Mouse (Mus musculus): ENCODE data around the gene Olfr263. TPM values are rescaled to one million over a fixed set of nuclear protein-coding genes. Genes with fewer than 3 reads are reported as not detected.

The Olfr263 gene
- polyA plus RNA-seq, 1 experiment from 2014 or later: not detected

DNA sequence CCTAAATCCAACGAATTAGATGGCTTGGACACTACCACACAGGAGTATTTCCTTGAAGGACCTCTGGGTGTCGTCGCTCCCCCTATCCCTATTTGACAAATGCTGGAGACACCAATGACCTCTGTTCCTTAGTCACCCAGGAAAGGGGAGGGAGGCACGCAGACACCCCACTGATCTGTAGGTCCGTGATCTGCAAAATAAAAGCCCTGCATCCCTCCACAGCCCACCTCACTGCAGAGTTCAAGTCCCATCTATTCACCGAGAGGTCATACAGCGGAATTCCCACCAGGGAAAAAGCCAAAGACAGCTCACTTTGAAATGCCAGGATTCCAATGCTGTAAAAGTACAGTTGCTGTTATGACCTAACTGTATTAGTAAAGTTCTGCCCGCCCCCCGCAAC, 28.6 kb downstream of the Olfr263 start:
- H3K4me1 ChIP-seq (replicated peaks; ENCODE audit: control insufficient read depth, insufficient read depth, low read length): no peaks in the 10 kb centered on the region
- H3K4me2 ChIP-seq (replicated peaks; ENCODE audit: low read depth, low read length): peak overlapping the region; percentile 86
- H3K9ac ChIP-seq (ENCODE audit: low read depth, low read length): no peak overlapping the region
- ATAC-seq (ENCODE audit: low FRiP score) (no peak), DNase-seq (ENCODE audit: low spot score) (no peak)
- H3K4me3 ChIP-seq (ENCODE audit: low read depth, low read length): 0 out of 2 replicates have a peak overlapping the region, but pooled peaks have one; percentile 46
- H3K27ac ChIP-seq (ENCODE audit: low read depth, low read length): no peak overlapping the region
- no peaks in the 10 kb centered on the region for H3K36me3 ChIP-seq (ENCODE audit: control insufficient read depth, insufficient read depth, low read length)
- 8% methylated on average over 9 of the region's 9 CpGs for WGBS
- no peaks in the 10 kb centered on the region for H3K27me3 ChIP-seq (ENCODE audit: control insufficient read depth, insufficient read depth, low read length)
- no peaks in the 10 kb centered on the region for H3K9me3 ChIP-seq (ENCODE audit: control insufficient read depth, low read length)

DNA sequence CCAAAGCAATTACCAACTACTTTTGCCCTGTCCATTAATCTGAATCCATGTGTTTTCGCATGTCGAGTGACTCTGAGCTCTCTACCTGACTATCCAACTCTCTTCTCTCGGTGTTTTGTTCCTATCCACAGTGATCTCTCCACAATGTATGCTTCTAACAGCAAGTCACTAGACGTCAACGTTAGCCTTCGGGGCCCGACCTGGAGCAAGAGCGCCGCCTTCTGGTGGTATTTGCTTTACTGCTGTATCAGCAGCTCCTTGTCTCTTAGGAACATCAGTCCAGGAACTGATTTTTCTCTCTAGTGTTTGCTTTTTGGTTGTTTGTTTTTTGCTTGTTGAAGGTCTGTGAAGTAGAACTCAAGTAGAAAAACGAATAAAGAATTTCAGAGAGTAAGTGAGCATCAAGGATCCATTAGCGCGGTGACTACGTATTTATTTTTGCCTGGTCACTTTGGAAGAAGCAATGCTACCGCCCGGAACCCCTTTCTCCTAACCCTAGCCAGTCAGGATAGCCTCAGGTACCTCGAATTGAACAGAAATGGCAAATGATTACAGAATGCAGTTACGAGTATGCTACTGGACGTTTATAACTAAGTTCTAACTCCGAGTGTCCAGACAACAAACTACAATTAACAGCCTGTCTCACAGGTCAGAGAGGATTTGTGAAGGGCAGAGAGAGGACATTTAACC, 29.5 kb downstream of the Olfr263 start:
- ATAC-seq (ENCODE audit: low FRiP score) (peak; percentile 33), DNase-seq (ENCODE audit: low spot score) (peak; percentile 93)
- peak overlapping the region; percentile 86 for H3K4me2 ChIP-seq (replicated peaks; ENCODE audit: low read depth, low read length)
- no peaks in the 10 kb centered on the region for H3K36me3 ChIP-seq (ENCODE audit: control insufficient read depth, insufficient read depth, low read length)
- WGBS: 2% methylated on average over 19 of the region's 19 CpGs
- no peaks in the 10 kb centered on the region for H3K27me3 ChIP-seq (ENCODE audit: control insufficient read depth, insufficient read depth, low read length)
- H3K4me1 ChIP-seq (replicated peaks; ENCODE audit: control insufficient read depth, insufficient read depth, low read length): no peaks in the 10 kb centered on the region
- no peak overlapping the region for H3K9ac ChIP-seq (ENCODE audit: low read depth, low read length)
- no peaks in the 10 kb centered on the region for H3K9me3 ChIP-seq (ENCODE audit: control insufficient read depth, low read length)
- H3K4me3 ChIP-seq (ENCODE audit: low read depth, low read length): peak overlapping the region; percentile 46
- H3K27ac ChIP-seq (ENCODE audit: low read depth, low read length): no peak overlapping the region

DNA sequence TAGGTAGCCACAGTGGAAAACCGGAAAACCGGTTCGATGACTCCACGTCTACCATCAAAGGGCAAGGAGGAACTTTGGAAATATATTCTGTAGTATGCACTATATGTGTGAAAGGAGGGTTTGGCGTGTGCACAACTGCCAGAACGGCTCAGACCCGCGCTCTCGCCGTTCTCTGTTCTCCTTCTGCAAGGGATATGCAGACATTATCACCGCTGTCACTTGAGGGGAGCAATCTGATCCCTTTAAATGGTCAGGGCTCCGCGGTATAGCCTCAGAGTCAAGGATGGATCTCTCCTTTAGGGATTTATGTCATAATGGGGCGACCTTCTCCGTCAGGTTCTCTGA, 30.0 kb downstream of the Olfr263 start:
- peak overlapping the region; percentile 8; the same call in 1 of the 2 replicates for H3K9ac ChIP-seq (ENCODE audit: low read depth, low read length)
- H3K27me3 ChIP-seq (ENCODE audit: control insufficient read depth, insufficient read depth, low read length): no peaks in the 10 kb centered on the region
- DNase-seq (ENCODE audit: low spot score): peak; percentile 61
- H3K9me3 ChIP-seq (ENCODE audit: control insufficient read depth, low read length): no peaks in the 10 kb centered on the region
- H3K4me3 ChIP-seq (ENCODE audit: low read depth, low read length): peak overlapping the region; percentile 46
- under 1% methylated on average over 15 of the region's 15 CpGs for WGBS
- peak overlapping the region; percentile 86 for H3K4me2 ChIP-seq (replicated peaks; ENCODE audit: low read depth, low read length)
- no peaks in the 10 kb centered on the region for H3K4me1 ChIP-seq (replicated peaks; ENCODE audit: control insufficient read depth, insufficient read depth, low read length)
- no peak overlapping the region for H3K27ac ChIP-seq (ENCODE audit: low read depth, low read length)
- no peak for ATAC-seq (ENCODE audit: low FRiP score)
- no peaks in the 10 kb centered on the region for H3K36me3 ChIP-seq (ENCODE audit: control insufficient read depth, insufficient read depth, low read length)

DNA sequence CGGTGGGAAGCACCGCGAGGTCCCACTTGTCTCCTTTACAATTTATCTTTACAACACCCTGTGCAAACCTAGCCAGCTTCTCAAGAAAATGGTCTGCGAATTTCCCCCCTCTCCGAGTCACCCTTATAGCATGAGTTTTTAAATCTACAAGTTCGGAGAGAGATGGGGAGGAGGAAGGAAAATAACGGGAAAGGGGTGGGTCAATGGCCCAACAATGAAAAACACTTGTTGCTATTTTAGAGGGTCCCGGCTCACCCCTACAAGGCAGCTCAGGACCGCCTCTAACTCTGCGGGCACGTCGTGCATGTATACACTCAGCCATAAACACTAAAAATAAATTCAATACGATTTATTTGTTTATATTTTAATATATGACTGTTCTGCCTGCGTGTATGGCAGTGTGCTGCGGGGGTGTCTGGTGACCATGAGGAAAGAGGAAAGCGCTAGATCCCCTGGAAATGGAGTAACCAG, 30.6 kb downstream of the Olfr263 start:
- H3K9ac ChIP-seq (ENCODE audit: low read depth, low read length): peak overlapping the region; percentile 31
- ATAC-seq (ENCODE audit: low FRiP score) (peak; percentile 34), DNase-seq (ENCODE audit: low spot score) (peak; percentile 52)
- H3K27me3 ChIP-seq (ENCODE audit: control insufficient read depth, insufficient read depth, low read length): no peaks in the 10 kb centered on the region
- H3K4me3 ChIP-seq (ENCODE audit: low read depth, low read length): peak overlapping the region; percentile 46
- no peak overlapping the region for H3K27ac ChIP-seq (ENCODE audit: low read depth, low read length)
- no peaks in the 10 kb centered on the region for H3K4me1 ChIP-seq (replicated peaks; ENCODE audit: control insufficient read depth, insufficient read depth, low read length)
- under 1% methylated on average over 16 of the region's 16 CpGs for WGBS
- peak overlapping the region; percentile 86 for H3K4me2 ChIP-seq (replicated peaks; ENCODE audit: low read depth, low read length)
- H3K36me3 ChIP-seq (ENCODE audit: control insufficient read depth, insufficient read depth, low read length): no peaks in the 10 kb centered on the region
- H3K9me3 ChIP-seq (ENCODE audit: control insufficient read depth, low read length): no peaks in the 10 kb centered on the region

DNA sequence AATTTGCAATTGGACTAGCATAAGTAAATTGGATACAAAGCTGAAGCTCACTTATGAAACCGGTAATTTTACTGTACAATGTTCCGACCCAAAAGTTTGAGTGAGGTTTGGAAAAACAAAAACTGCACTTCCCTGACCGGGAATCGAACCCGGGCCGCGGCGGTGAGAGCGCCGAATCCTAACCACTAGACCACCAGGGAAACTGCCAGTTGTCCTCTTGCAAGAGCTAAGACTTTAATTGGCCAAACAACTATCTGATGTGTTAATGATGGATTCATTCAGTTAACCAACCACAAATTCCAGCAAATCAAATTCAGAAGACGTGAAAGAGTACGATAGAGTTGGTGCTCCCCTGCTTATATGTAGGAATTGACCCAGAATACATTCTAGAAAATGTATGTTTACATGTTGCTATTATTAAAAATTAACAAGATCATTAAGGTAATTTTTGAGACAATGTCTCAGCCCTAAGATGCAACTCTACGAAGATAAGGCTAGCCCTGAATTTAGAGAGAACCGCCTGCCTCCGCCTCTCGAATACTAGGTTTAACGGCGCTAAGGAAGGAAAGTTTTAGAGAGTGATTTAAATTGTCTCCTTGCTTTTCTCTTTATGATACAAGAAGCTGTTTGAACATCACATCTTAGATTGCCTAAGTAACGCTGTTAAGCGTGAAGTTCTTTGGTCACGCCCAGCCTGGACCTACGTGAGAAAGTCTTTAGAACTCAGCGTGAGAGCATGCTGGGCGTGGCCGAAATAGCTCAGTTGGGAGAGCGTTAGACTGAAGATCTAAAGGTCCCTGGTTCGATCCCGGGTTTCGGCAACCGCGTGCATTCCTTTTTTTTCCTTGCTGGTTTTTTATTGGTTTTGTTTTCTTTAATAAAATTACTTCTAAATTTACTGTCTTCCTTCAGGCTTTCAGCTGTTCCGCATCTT, 31.5 kb downstream of the Olfr263 start:
- H3K4me2 ChIP-seq (replicated peaks; ENCODE audit: low read depth, low read length): peak overlapping the region; percentile 86
- peak overlapping the region; percentile 46 for H3K4me3 ChIP-seq (ENCODE audit: low read depth, low read length)
- H3K9me3 ChIP-seq (ENCODE audit: control insufficient read depth, low read length): no peaks in the 10 kb centered on the region
- DNase-seq (ENCODE audit: low spot score) (peak; percentile 98), ATAC-seq (ENCODE audit: low FRiP score) (peak; percentile 89)
- no peaks in the 10 kb centered on the region for H3K4me1 ChIP-seq (replicated peaks; ENCODE audit: control insufficient read depth, insufficient read depth, low read length)
- under 1% methylated on average over 32 of the region's 32 CpGs for whole genome bisulfite sequencing
- no peaks in the 10 kb centered on the region for H3K36me3 ChIP-seq (ENCODE audit: control insufficient read depth, insufficient read depth, low read length)
- no peak overlapping the region for H3K27ac ChIP-seq (ENCODE audit: low read depth, low read length)
- no peak overlapping the region for H3K9ac ChIP-seq (ENCODE audit: low read depth, low read length)
- no peaks in the 10 kb centered on the region for H3K27me3 ChIP-seq (ENCODE audit: control insufficient read depth, insufficient read depth, low read length)

DNA sequence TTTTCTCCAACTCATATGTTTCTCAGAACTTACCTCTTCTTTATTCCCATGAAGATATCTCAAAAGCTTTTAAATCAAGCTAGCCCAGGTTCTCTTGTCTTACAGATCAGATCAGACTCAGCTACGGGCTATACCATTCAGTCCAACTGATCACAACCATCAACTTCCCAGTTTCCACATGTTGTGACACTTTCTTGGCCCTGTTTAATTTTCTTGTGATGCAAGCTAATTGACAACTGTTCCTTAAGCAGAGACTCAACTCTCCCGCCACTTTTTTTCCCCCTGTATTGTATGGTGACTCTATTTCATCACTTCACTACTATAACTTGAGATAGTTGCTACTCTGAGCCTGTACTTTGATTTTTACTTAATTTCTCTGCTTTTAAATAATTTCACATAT, 32.2 kb downstream of the Olfr263 start:
- Histone ChIP-seq H3K4me2 (replicated peaks; ENCODE audit: low read depth, low read length) (peak overlapping the region; percentile 28), H3K4me3 (ENCODE audit: low read depth, low read length) (peak overlapping the region; percentile 46), H3K4me1 (replicated peaks; ENCODE audit: control insufficient read depth, insufficient read depth, low read length) (no peaks in the 10 kb centered on the region), H3K9me3 (ENCODE audit: control insufficient read depth, low read length) (no peaks in the 10 kb centered on the region), H3K9ac (ENCODE audit: low read depth, low read length) (no peak overlapping the region), H3K27me3 (ENCODE audit: control insufficient read depth, insufficient read depth, low read length) (no peaks in the 10 kb centered on the region), H3K36me3 (ENCODE audit: control insufficient read depth, insufficient read depth, low read length) (no peaks in the 10 kb centered on the region), H3K27ac (ENCODE audit: low read depth, low read length) (no peak overlapping the region)
- peak; percentile 34 for DNase-seq (ENCODE audit: low spot score)
- peak; percentile 19; the same call in 1 of the 2 replicates for ATAC-seq (ENCODE audit: low FRiP score)
- 40% methylated on average over 2 of the region's 2 CpGs for WGBS

DNA sequence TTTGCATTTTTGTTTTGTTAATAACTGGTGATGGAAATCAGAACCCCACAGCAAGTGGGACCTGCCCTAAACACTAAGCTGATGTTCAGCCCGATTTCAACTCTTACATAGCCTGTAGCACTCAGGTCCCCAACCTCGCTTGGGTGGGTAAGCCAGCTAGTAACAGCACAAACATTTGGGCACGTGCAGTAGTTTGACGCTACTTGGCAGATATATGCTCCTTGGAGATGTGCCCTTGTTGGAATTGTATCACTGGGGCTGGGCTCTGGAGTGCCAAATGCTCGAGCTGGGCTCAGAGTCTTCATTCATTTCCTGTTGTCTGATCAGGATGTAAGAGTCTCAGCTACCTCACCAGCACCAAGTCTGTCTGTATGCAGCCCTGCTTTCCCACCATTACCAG, 33.2 kb downstream of the Olfr263 start:
- no peaks in the 10 kb centered on the region for H3K4me1 ChIP-seq (replicated peaks; ENCODE audit: control insufficient read depth, insufficient read depth, low read length)
- no peak overlapping the region for H3K4me3 ChIP-seq (ENCODE audit: low read depth, low read length)
- no peaks in the 10 kb centered on the region for H3K27me3 ChIP-seq (ENCODE audit: control insufficient read depth, insufficient read depth, low read length)
- H3K9me3 ChIP-seq (ENCODE audit: control insufficient read depth, low read length): no peaks in the 10 kb centered on the region
- DNase-seq (ENCODE audit: low spot score): no peak
- H3K4me2 ChIP-seq (replicated peaks; ENCODE audit: low read depth, low read length): no peak overlapping the region
- H3K27ac ChIP-seq (ENCODE audit: low read depth, low read length): no peak overlapping the region
- no peak for ATAC-seq (ENCODE audit: low FRiP score)
- no peaks in the 10 kb centered on the region for H3K36me3 ChIP-seq (ENCODE audit: control insufficient read depth, insufficient read depth, low read length)
- WGBS: 63% methylated on average over 5 of the region's 5 CpGs
- H3K9ac ChIP-seq (ENCODE audit: low read depth, low read length): no peak overlapping the region

DNA sequence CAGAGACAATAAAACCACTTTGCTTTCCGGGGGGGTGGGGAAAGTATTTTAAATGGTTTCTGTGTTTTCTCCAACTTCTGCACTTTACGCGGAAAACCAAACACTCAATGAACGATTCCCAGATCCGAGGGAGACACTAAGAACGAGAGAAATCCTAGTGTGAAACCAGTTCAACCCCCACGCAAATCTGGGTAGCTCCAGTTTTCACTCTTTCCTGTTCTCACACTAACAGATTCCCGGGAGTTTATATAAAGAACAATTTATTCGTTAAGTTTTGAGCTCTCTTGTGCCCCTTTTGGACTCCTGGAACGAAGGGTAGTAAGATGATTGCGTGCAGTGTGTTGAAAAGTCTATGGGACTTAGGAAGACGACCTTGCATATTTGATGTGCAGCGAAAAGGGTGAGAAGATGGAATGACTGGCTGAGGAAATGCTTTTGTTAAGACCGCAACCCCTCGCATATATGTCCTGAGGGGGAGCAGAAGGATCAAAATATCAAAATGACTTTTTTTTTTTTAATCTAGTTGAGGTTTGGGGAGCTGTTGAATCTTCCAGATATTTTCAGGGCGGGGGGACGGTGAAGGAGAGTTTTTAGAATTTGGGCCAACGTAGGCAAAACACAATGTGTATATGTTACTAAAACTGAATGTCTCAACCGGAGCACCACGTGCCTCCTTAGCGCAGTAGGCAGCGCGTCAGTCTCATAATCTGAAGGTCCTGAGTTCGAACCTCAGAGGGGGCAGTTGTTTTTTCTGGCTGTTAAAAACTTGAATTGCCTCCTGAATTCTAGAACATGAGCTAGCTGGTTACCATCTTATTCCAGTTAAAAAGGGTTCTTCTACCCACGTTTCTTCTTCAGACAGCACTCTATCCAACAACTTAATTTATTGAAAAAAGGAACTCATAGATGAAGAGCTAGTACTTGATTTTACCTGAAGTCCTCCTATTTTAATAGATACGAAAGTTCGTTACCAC, 37.8 kb downstream of the Olfr263 start:
- ATAC-seq (ENCODE audit: low FRiP score): peak; percentile 59

More for the DNA sequence above, 37.8 kb downstream of the Olfr263 start:
- H3K9me3 ChIP-seq (ENCODE audit: control insufficient read depth, low read length): no peaks in the 10 kb centered on the region
- no peaks in the 10 kb centered on the region for H3K27me3 ChIP-seq (ENCODE audit: control insufficient read depth, insufficient read depth, low read length)
- H3K4me3 ChIP-seq (ENCODE audit: low read depth, low read length): peak overlapping the region; percentile 45
- peak; percentile 88 for DNase-seq (ENCODE audit: low spot score)
- no peak overlapping the region for H3K27ac ChIP-seq (ENCODE audit: low read depth, low read length)
- peak overlapping the region; percentile 76 for H3K4me2 ChIP-seq (replicated peaks; ENCODE audit: low read depth, low read length)
- H3K36me3 ChIP-seq (ENCODE audit: control insufficient read depth, insufficient read depth, low read length): no peaks in the 10 kb centered on the region
- H3K9ac ChIP-seq (ENCODE audit: low read depth, low read length): peak overlapping the region; percentile 41; the same call in 1 of the 2 replicates
- 1% methylated on average over 27 of the region's 27 CpGs for WGBS
- H3K4me1 ChIP-seq (replicated peaks; ENCODE audit: control insufficient read depth, insufficient read depth, low read length): no peaks in the 10 kb centered on the region
